Mouse (Mus musculus) E14TG2a.4 (cell line): ENCODE results near the gene 1700001F09Rik.
"Not testable (repeated sequence)": the region's sequence is repeated elsewhere in the genome, so short reads cannot be mapped to it uniquely, and the experiment has no call there.

Source experiments
- CTCF ChIP-seq: conservative IDR thresholded peaks from 2 replicates; pipeline ENCODE4 v1.5.1; 2014; ENCODE audit warnings: low read length
- NANOG ChIP-seq: IDR thresholded peaks from 2 replicates; pipeline ENCODE4 v1.6.1; 2014; ENCODE audit warnings: borderline replicate concordance, low read length, mixed read lengths
- POU5F1 ChIP-seq: IDR thresholded peaks from 2 replicates; pipeline ENCODE4 v1.6.1; 2014; ENCODE audit warnings: low read length, borderline replicate concordance

GRCm38 (mm10) chr14:43357496-43357895 lies 9.9 kb upstream of the 1700001F09Rik start:
- TF ChIP-seq CTCF, NANOG, POU5F1: not testable (repeated sequence)
